Mouse (Mus musculus) C2C12 (cell line): ENCODE results near the gene Foxe1. TPM values are rescaled to one million over a fixed set of nuclear protein-coding genes. Genes with fewer than 3 reads are reported as not detected.

Experiments
- H3K27me3 ChIP-seq: one replicate; pipeline ENCODE4 v1.6.1; 2011; ENCODE audit not compliant: control insufficient read depth, insufficient read depth, insufficient read length
- H3K36me3 ChIP-seq: one replicate; pipeline ENCODE4 v1.6.1; 2011; ENCODE audit not compliant: control insufficient read depth, insufficient read depth
- H3K4me3 ChIP-seq: one replicate; pipeline ENCODE4 v1.5.1; 2011; ENCODE audit warnings: mild to moderate bottlenecking, control low read depth; ENCODE audit not compliant: poor library complexity, insufficient read depth, severe bottlenecking
- H3K79me2 ChIP-seq: one replicate; pipeline ENCODE4 v1.6.1; 2011; ENCODE audit not compliant: control insufficient read depth, insufficient read depth
- H3K79me3 ChIP-seq: one replicate; pipeline ENCODE4 v1.6.1; 2011; ENCODE audit warnings: low read depth, control low read depth
- H3ac ChIP-seq: one replicate; pipeline ENCODE3; 2011; ENCODE audit warnings: low read depth; ENCODE audit not compliant: control insufficient read depth, insufficient read length
- CEBPB ChIP-seq: IDR thresholded peaks from one replicate; pipeline ENCODE4 v1.6.1; 2011; ENCODE audit warnings: low read depth, mild to moderate bottlenecking, control low read depth, moderate library complexity
- CTCF ChIP-seq: IDR thresholded peaks from one replicate; pipeline ENCODE4 v1.5.1; 2011; ENCODE audit not compliant: control insufficient read depth, insufficient read depth, insufficient read length
- FOSL1 ChIP-seq: IDR thresholded peaks from one replicate; pipeline ENCODE4 v1.8.0; 2011; ENCODE audit warnings: mild to moderate bottlenecking, low read length; ENCODE audit not compliant: poor library complexity, insufficient read depth, severe bottlenecking
- MAX ChIP-seq: IDR thresholded peaks from one replicate; pipeline ENCODE4 v1.6.1; 2011; ENCODE audit warnings: mild to moderate bottlenecking, control low read depth
- MYOD1 ChIP-seq: IDR thresholded peaks from one replicate; pipeline ENCODE4 v1.6.1; 2011; ENCODE audit warnings: low read depth; ENCODE audit not compliant: control insufficient read depth, insufficient read length
- MYOG ChIP-seq: IDR thresholded peaks from one replicate; pipeline ENCODE4 v1.6.1; 2011; ENCODE audit not compliant: control insufficient read depth, insufficient read length; ENCODE audit errors: extremely low read depth
- USF1 ChIP-seq: IDR thresholded peaks from one replicate; pipeline ENCODE4 v1.6.1; 2011; ENCODE audit warnings: low read depth, mild to moderate bottlenecking, control low read depth, moderate library complexity
- polyA plus RNA-seq: library from polyadenylated mRNA; unstranded; fragments of >200 nt; fragmentation: generic; extraction: Trizol; gene quantifications from one replicate; pipeline ENCODE4 v1.2.1, GENCODE M21; 2012; ENCODE audit warnings: missing spikeins

Gene Foxe1
- polyA plus RNA-seq, 1 experiment, result not detected

DNA sequence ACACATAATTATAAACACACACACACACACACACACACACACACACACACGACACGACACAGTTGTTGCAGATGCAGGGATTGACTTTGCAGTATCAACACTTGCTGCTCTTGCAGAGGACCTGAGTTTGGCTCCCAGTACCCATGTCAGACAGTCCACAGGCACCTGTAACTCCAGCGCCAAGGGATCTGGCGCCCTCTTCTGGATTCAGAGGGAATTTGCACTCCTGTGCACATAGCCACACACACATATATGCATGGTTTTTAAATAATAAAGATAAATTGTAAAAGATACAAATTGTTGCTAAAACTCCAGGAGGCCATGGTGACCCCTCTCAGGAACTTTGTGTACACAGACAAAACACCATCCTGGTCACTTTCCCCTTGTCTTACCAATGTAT, 25.7 kb downstream of the Foxe1 start:
- TF ChIP-seq FOSL1 (no peak), USF1 (no peak), MYOD1 (no peak), MYOG (no peak)
- H3K79me2 ChIP-seq, result no peaks in the 10 kb centered on the region
- H3K27me3 ChIP-seq, result no peaks in the 10 kb centered on the region
- H3K4me3 ChIP-seq, result no peak overlapping the region
- H3K36me3 ChIP-seq, result no peaks in the 10 kb centered on the region
- no peak overlapping the region for H3ac ChIP-seq
- no peaks in the 10 kb centered on the region for H3K79me3 ChIP-seq

DNA sequence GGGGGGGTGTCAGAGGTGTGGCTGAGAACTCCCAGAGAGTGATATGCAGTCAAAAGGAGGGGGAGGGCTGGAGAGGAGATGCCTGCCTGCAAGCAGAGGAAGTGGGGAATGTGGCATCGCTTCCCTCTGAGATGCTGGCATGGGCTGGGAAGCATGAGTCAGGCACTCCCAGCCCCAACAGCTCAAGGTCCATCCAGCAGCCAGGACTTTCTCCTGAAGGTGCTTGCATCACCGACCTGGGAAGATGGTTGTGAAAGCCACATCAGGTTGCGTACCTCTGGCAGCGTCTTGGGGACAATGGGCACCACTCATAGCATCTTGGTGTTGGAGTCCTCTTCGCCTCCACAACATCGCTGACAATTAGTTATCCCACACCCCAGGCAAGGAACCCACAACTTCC, 27.0 kb downstream of the Foxe1 start:
- no peaks in the 10 kb centered on the region for H3K79me2 ChIP-seq
- no peaks in the 10 kb centered on the region for H3K27me3 ChIP-seq
- H3ac ChIP-seq, result peak overlapping the region; percentile 30
- no peaks in the 10 kb centered on the region for H3K36me3 ChIP-seq
- no peaks in the 10 kb centered on the region for H3K79me3 ChIP-seq
- TF ChIP-seq FOSL1 (no peak), CTCF (no peak), CEBPB (no peak), MYOG (no peak), MAX (no peak), USF1 (no peak), MYOD1 (no peak)
- no peak overlapping the region for H3K4me3 ChIP-seq

DNA sequence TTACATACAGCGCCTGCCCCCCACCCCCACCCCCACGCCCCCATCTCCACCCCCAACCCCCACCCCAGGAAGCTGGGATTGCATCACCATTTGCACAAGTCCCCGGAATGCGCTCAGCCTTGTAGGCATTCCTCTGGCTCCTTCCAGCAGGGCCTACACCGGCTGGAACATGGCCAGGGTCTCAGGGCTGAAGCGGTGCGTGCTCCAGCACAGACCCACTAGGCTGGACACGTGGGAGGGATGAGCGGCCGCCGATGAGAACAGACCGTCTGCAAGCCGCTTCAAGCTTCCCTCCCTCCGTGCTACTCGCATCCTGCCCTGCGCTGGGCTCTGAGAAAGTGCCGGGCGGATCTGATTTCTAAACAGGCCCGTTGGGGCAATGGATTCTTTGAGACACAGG, 27.6 kb downstream of the Foxe1 start:
- TF ChIP-seq FOSL1 (no peak), CEBPB (peak; percentile 3), MYOD1 (no peak)

DNA sequence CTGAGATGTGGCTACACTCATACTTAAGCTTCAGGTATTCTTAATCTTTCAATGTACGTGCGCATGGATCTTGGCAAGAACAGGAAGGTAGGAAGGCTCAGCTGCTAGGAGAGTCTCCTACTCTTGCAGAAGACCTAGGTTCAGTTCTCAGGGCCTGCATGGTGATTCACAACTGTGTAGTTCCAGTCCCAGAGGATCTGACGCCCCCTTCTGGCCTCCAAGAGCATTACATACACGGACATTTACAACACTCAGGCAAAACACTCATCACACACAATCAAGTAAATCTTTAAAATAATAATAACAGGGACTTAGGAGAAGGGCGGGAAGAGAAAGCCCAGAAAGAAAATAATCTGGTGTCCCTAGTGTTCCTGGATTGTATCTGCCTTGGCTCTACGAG, 31.0 kb downstream of the Foxe1 start:
- Histone ChIP-seq H3K79me3 (no peaks in the 10 kb centered on the region), H3K36me3 (peaks cover 3% of the 10 kb centered on the region), H3ac (no peak overlapping the region), H3K4me3 (no peak overlapping the region), H3K27me3 (no peaks in the 10 kb centered on the region), H3K79me2 (no peaks in the 10 kb centered on the region)
- TF ChIP-seq MYOD1 (no peak), MYOG (no peak), MAX (no peak), CEBPB (no peak), CTCF (peak; percentile 27), FOSL1 (no peak), USF1 (no peak)

More for the DNA sequence above, 27.6 kb downstream of the Foxe1 start:
- Histone ChIP-seq H3K4me3 (no peak overlapping the region), H3K36me3 (no peaks in the 10 kb centered on the region), H3K79me3 (no peaks in the 10 kb centered on the region), H3ac (peak overlapping the region; percentile 1), H3K27me3 (no peaks in the 10 kb centered on the region), H3K79me2 (no peaks in the 10 kb centered on the region)

DNA sequence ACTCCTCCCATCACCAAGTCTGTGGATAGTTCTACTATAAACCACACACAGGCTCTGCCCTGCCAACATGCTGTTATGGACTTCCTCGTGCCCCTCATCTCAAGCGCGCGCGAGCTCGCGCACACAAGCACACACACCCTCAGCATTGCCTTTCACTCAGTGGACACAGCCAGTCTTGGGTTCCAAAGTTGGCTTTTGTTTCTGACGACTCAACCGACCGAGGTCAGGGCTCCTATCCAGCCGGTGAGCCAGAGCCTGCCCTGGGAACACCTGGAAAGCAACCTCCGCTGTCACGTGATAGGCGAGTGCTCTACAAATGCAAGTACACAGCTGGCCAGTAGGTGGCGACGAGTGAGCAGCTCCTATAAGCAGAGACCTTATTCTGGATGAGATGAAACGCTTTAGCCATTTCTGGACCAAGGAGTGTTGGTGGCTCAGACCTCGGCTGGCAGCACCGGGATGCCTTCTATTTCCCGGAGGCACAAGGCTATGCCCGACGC, 31.5 kb downstream of the Foxe1 start:
- Histone ChIP-seq H3K79me2 (no peaks in the 10 kb centered on the region), H3K27me3 (no peaks in the 10 kb centered on the region), H3K79me3 (no peaks in the 10 kb centered on the region), H3K4me3 (no peak overlapping the region), H3K36me3 (peaks cover 3% of the 10 kb centered on the region), H3ac (no peak overlapping the region)
- TF ChIP-seq FOSL1 (no peak), USF1 (peak; percentile 93), CTCF (peak; percentile 72)

DNA sequence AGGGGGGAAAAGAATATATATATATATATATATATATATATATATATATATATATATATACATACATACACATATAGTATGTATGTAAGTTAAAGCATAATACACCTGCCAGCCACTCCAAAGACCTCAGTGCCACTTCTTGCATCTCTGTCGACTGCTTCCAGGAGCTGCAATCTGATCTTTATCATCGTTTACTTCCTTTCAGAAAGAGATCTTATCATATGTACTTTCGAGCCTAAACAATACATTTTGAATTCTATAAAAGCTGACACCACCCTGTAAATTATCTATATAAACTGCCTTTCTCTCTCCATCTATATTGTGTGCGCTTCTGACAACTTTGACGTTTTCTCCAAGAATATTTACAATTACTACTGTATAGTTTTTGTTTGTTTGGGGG, 45.1 kb downstream of the Foxe1 start:
- Histone ChIP-seq H3K27me3 (no peaks in the 10 kb centered on the region), H3K4me3 (no peak overlapping the region), H3K79me3 (no peaks in the 10 kb centered on the region), H3ac (no peak overlapping the region), H3K79me2 (no peaks in the 10 kb centered on the region), H3K36me3 (no peaks in the 10 kb centered on the region)
- TF ChIP-seq FOSL1 (no peak), CTCF (no peak), USF1 (no peak), MAX (no peak), CEBPB (no peak), MYOD1 (no peak), MYOG (no peak)
